Mouse (Mus musculus) olfactory bulb, adult 2 months (tissue): ENCODE data around the gene Spin2d.
"Not testable (repeated sequence)": the region's sequence is repeated elsewhere in the genome, so short reads cannot be mapped to it uniquely, and the experiment has no call there.

ENCODE experiments used
- CTCF ChIP-seq: fragments of 200-500 bp; IDR thresholded peaks from 2 replicates; pipeline ENCODE4 v1.5.1; 2012; ENCODE audit warnings: low read depth, mild to moderate bottlenecking, low read length, moderate library complexity; ENCODE audit not compliant: insufficient read depth
- POLR2A ChIP-seq: fragments of 200-500 bp; IDR thresholded peaks from 2 replicates; pipeline ENCODE4 v1.6.1; 2012; ENCODE audit warnings: mild to moderate bottlenecking, low read depth, low read length, moderate library complexity; ENCODE audit not compliant: insufficient read depth

DNA sequence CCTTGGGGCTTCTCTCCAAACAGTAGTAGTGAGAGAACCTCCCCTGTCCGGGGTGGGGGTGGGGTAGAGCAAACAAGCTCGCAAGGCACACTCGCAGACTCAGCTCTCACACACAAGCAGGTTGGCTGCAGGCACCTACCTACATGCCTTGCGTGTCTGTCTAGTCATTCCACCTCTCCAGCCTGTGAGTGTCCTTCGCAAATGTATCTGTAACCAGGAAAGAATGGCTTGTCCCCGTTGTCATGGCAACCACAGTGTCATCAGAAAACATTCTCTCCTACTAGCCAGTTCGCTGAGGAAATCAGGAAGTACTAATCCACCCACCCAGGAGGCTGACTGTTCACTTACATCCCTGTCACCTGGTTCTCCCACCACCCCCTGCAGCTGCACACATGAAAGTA lies 33.6 kb downstream of the Spin2d start:
- not testable (repeated sequence) for TF ChIP-seq CTCF, POLR2A
